Comparison of ENCODE assay signal across 8 mouse cellular contexts in genomic region chr9:108264191-108264921, GRCm38 (mm10). TPM values are rescaled to one million over a fixed set of nuclear protein-coding genes. Genes with fewer than 3 reads are reported as not detected.
DNase-seq lines count a peak whose midpoint lies in the region; ATAC-seq and TF ChIP-seq lines count a peak whose summit lies in the region.

No protein-coding gene starts in this region.

- peaks cover 18% of the 10 kb centered on the region for H3K4me1 ChIP-seq in brown adipose tissue, adult 24 weeks (ENCODE audit: control insufficient read depth, insufficient read depth, insufficient read length, low read length)
- peaks cover 28% of the 10 kb centered on the region for H3K4me1 ChIP-seq in intestine, embryonic 16.5 days (ENCODE audit: control insufficient read depth, insufficient read depth, low read length)
- H3K4me1 ChIP-seq in lung, adult 2 months (ENCODE audit: control insufficient read depth, insufficient read depth, low read length): peaks cover 13% of the 10 kb centered on the region
- H3K4me1 ChIP-seq in olfactory bulb, adult 2 months (ENCODE audit: control insufficient read depth, insufficient read depth, low read length): peaks cover 8% of the 10 kb centered on the region; the same call in 1 of the 2 replicates

- H3K4me2 ChIP-seq in intestine, embryonic 16.5 days (ENCODE audit: low read depth, low read length): peak overlapping the region; percentile 71

- peak; percentile 13 for ATAC-seq in intestine, embryonic 16.5 days

- H3K36me3 ChIP-seq in intestine, embryonic 16.5 days (ENCODE audit: control insufficient read depth, insufficient read depth, low read length): no peaks in the 10 kb centered on the region

- TF ChIP-seq POLR2A in lung, adult 2 months (IDR thresholded peaks at IDR 0.05; ENCODE audit: borderline replicate concordance, extremely low read depth, low read depth, low read length): no peak; the same call in 1 of the 2 replicates
- TF ChIP-seq POLR2A in olfactory bulb, adult 2 months (IDR thresholded peaks at IDR 0.05; ENCODE audit: insufficient read depth, low read depth, low read length): no peak

- H3K9me3 ChIP-seq in intestine, embryonic 16.5 days (ENCODE audit: control insufficient read depth, low read length): no peaks in the 10 kb centered on the region

- H3K27me3 ChIP-seq in intestine, embryonic 16.5 days (replicated peaks; ENCODE audit: control insufficient read depth, insufficient read depth, low read length): no peaks in the 10 kb centered on the region

- H3K27ac ChIP-seq in brown adipose tissue, adult 24 weeks (replicated peaks; ENCODE audit: low read depth, low read length): peak overlapping the region; percentile 78
- peak overlapping the region; percentile 97 for H3K27ac ChIP-seq in intestine, embryonic 16.5 days (ENCODE audit: low read length)
- H3K27ac ChIP-seq in olfactory bulb, adult 2 months (ENCODE audit: insufficient read depth, low read depth, low read length): peak overlapping the region; percentile 12; the same call in 1 of the 2 replicates

- WGBS in intestine, embryonic 16.5 days: 8% methylated on average over 10 of the region's 10 CpGs
- WGBS in lung, adult 2 months: 8% methylated on average over 10 of the region's 10 CpGs
- WGBS in olfactory bulb, adult 2 months: 17% methylated on average over 10 of the region's 10 CpGs

- peak overlapping the region; percentile 60 for H3K9ac ChIP-seq in intestine, embryonic 16.5 days (ENCODE audit: low read depth, low read length)

- peak; percentile 12 for DNase-seq in layer of hippocampus, adult 9-11 months
- DNase-seq in layer of hippocampus, adult 18-20 months (ENCODE audit: low spot score in 2 of 2): no peak
- DNase-seq in heart, adult 11 months: peak; percentile 96
- no peak for DNase-seq in lung, adult 2 months
- DNase-seq in B cell, adult 2 months: no peak

- TF ChIP-seq CTCF in lung, adult 2 months (IDR thresholded peaks at IDR 0.05; ENCODE audit: insufficient read depth, low read length): no peak
- no peak for TF ChIP-seq CTCF in olfactory bulb, adult 2 months (IDR thresholded peaks at IDR 0.05; ENCODE audit: insufficient read depth, low read depth, low read length)

- peak overlapping the region; percentile 67 for H3K4me3 ChIP-seq in brown adipose tissue, adult 24 weeks (ENCODE audit: insufficient read depth, low read depth, low read length)
- peak overlapping the region; percentile 92 for H3K4me3 ChIP-seq in intestine, embryonic 16.5 days (ENCODE audit: low read length)
- H3K4me3 ChIP-seq in lung, adult 2 months (replicated peaks; ENCODE audit: extremely low read depth, low read depth, low read length): peak overlapping the region; percentile 85
- peak overlapping the region; percentile 81 for H3K4me3 ChIP-seq in olfactory bulb, adult 2 months (ENCODE audit: insufficient read depth, low read depth, low read length)

RNA-seq across cellular contexts. Expression of gene Dag1, which starts 0.6 kb away (rescaled TPM):
- 10 to 100 TPM; 73.4 to 75.4 TPM for total RNA-seq in layer of hippocampus, adult 18-20 months (2021)
- polyA plus RNA-seq in brown adipose tissue, adult 24 weeks (2012; ENCODE audit: insufficient read depth, insufficient read length, missing spikeins): 116 and 133 TPM in 2 replicates
- polyA plus RNA-seq in intestine, embryonic 16.5 days (2015; fragmentation: Nextera tagmentation; extraction: Ambion mirVana): 67.9 and 76.8 TPM in 2 replicates
- 125 and 170 TPM in 2 replicates for polyA plus RNA-seq in lung, adult 2 months (2012; rRNA removed)
- not detected in 2 replicates for polyA plus RNA-seq in olfactory bulb, adult 2 months (2012; ENCODE audit: insufficient read depth, insufficient read length, low replicate concordance, missing spikeins)

RNA-seq across cellular contexts. Expression of gene Nicn1, which starts 25.9 kb away (rescaled TPM):
- total RNA-seq in layer of hippocampus, adult 18-20 months (2021): 100 to 1,000 TPM; 114 to 116 TPM
- 21.6 and 23.1 TPM in 2 replicates for polyA plus RNA-seq in brown adipose tissue, adult 24 weeks (2012; ENCODE audit: insufficient read depth, insufficient read length, missing spikeins)
- 24.6 and 29.1 TPM in 2 replicates for polyA plus RNA-seq in intestine, embryonic 16.5 days (2015; fragmentation: Nextera tagmentation; extraction: Ambion mirVana)
- 15.1 and 21.4 TPM in 2 replicates for polyA plus RNA-seq in lung, adult 2 months (2012; rRNA removed)
- polyA plus RNA-seq in olfactory bulb, adult 2 months (2012; ENCODE audit: insufficient read depth, insufficient read length, low replicate concordance, missing spikeins): not detected in 2 replicates

RNA-seq across cellular contexts. Expression of gene Amt, which starts 32.3 kb away (rescaled TPM):
- total RNA-seq in layer of hippocampus, adult 18-20 months (2021): 10 to 100 TPM; 30.2 to 33.0 TPM
- polyA plus RNA-seq in brown adipose tissue, adult 24 weeks (2012; ENCODE audit: insufficient read depth, insufficient read length, missing spikeins): 2.0 and 2.8 TPM in 2 replicates
- polyA plus RNA-seq in intestine, embryonic 16.5 days (2015; fragmentation: Nextera tagmentation; extraction: Ambion mirVana): 15.5 TPM in 2 replicates
- polyA plus RNA-seq in lung, adult 2 months (2012; rRNA removed): 7.0 and 13.3 TPM in 2 replicates
- polyA plus RNA-seq in olfactory bulb, adult 2 months (2012; ENCODE audit: insufficient read depth, insufficient read length, low replicate concordance, missing spikeins): not detected in 2 replicates

RNA-seq across cellular contexts. Expression of gene Rhoa, which starts 41.6 kb away (rescaled TPM):
- 100 to 1,000 TPM; 163 to 172 TPM for total RNA-seq in layer of hippocampus, adult 18-20 months (2021)
- polyA plus RNA-seq in brown adipose tissue, adult 24 weeks (2012; ENCODE audit: insufficient read depth, insufficient read length, missing spikeins): 299 and 302 TPM in 2 replicates
- 425 and 427 TPM in 2 replicates for polyA plus RNA-seq in intestine, embryonic 16.5 days (2015; fragmentation: Nextera tagmentation; extraction: Ambion mirVana)
- 167 and 313 TPM in 2 replicates for polyA plus RNA-seq in lung, adult 2 months (2012; rRNA removed)
- 187 and 421 TPM in 2 replicates for polyA plus RNA-seq in olfactory bulb, adult 2 months (2012; ENCODE audit: insufficient read depth, insufficient read length, low replicate concordance, missing spikeins)

RNA-seq across cellular contexts. Expression of gene Tcta, which starts 41.6 kb away (rescaled TPM):
- 10 to 100 TPM; 29.9 to 31.3 TPM for total RNA-seq in layer of hippocampus, adult 18-20 months (2021)
- 24.2 and 32.4 TPM in 2 replicates for polyA plus RNA-seq in brown adipose tissue, adult 24 weeks (2012; ENCODE audit: insufficient read depth, insufficient read length, missing spikeins)
- polyA plus RNA-seq in intestine, embryonic 16.5 days (2015; fragmentation: Nextera tagmentation; extraction: Ambion mirVana): 40.9 and 45.1 TPM in 2 replicates
- polyA plus RNA-seq in lung, adult 2 months (2012; rRNA removed): 64.1 and 75.8 TPM in 2 replicates
- polyA plus RNA-seq in olfactory bulb, adult 2 months (2012; ENCODE audit: insufficient read depth, insufficient read length, low replicate concordance, missing spikeins): not detected in 2 replicates

Comparison
In these comparisons a context has a peak if more than half of its experiments do, and no peak if none do; other contexts are left out.
1. DNase-seq: peak in layer of hippocampus, adult 9-11 months (single experiment) and heart, adult 11 months (single experiment); none in layer of hippocampus, adult 18-20 months (0 of 2), lung, adult 2 months (single experiment) and B cell, adult 2 months (0 of 2).
2. H3K27ac ChIP-seq: peak in every context shown above with its lines; median percentile 97 in intestine, embryonic 16.5 days; 78 in brown adipose tissue, adult 24 weeks; 12 in olfactory bulb, adult 2 months.
3. Peak in every context shown above with its lines, with median percentiles within 50 percentile points of each other: H3K4me3 ChIP-seq.